Mouse (Mus musculus) G1E (cell line): Measurements from ENCODE around the gene Parp2. TPM values are rescaled to one million over a fixed set of nuclear protein-coding genes. Genes with fewer than 3 reads are reported as not detected.
A peak's percentile ranks its signal among the peaks of the same experiment; 100 is the strongest.

Experiments
- ATAC-seq: 2 replicates; pipeline ENCODE4 v1.8.0; 2016; ENCODE audit warnings: mild to moderate bottlenecking; ENCODE audit not compliant: insufficient number of reproducible peaks, poor library complexity, low FRiP score, severe bottlenecking; ENCODE audit errors: extremely low read depth
- DNase-seq: peaks from one replicate; pipeline ENCODE4 v3.0.0; 2012; ENCODE audit warnings: low spot score
- H3K27me3 ChIP-seq: 2 replicates; pipeline ENCODE4 v1.6.1; 2012; ENCODE audit warnings: mild to moderate bottlenecking, low read length, inconsistent platforms; ENCODE audit not compliant: insufficient read depth
- H3K36me3 ChIP-seq: replicated peaks from 2 replicates; pipeline ENCODE3; 2012; ENCODE audit warnings: mild to moderate bottlenecking, inconsistent platforms
- H3K4me1 ChIP-seq: 2 replicates; pipeline ENCODE4 v1.6.1; 2012; ENCODE audit warnings: low read depth, low read length, inconsistent platforms, mixed read lengths; ENCODE audit not compliant: insufficient read depth
- H3K4me3 ChIP-seq: 2 replicates; pipeline ENCODE4 v1.5.1; 2012; ENCODE audit warnings: low read depth, mild to moderate bottlenecking, inconsistent platforms, low read length, moderate library complexity, mixed read lengths
- H3K9me3 ChIP-seq: replicated peaks from 2 replicates; pipeline ENCODE4 v1.6.1; 2012; ENCODE audit warnings: inconsistent platforms
- CTCF ChIP-seq: IDR thresholded peaks from 2 replicates; pipeline ENCODE4 v1.5.1; 2012; ENCODE audit warnings: low read depth, low read length, inconsistent platforms, mixed read lengths
- GATA1 ChIP-seq: IDR thresholded peaks from 2 replicates; pipeline ENCODE4 v1.6.1; 2012; ENCODE audit warnings: borderline replicate concordance, low read length, inconsistent platforms, mixed read lengths
- GATA2 ChIP-seq: IDR thresholded peaks from 2 replicates; pipeline ENCODE4 v1.6.1; 2012; ENCODE audit warnings: low read depth, low read length, inconsistent platforms, borderline replicate concordance
- POLR2AphosphoS5 ChIP-seq: IDR thresholded peaks from 2 replicates; pipeline ENCODE4 v1.6.1; 2012; ENCODE audit warnings: low read depth, low read length, inconsistent platforms; ENCODE audit not compliant: insufficient replicate concordance
- TAL1 ChIP-seq: conservative IDR thresholded peaks from 2 replicates; pipeline ENCODE4 v1.6.1; 2012; ENCODE audit warnings: low read depth, low read length, inconsistent platforms, mixed read lengths
- polyA plus RNA-seq: library from polyadenylated mRNA; stranded (reverse); fragments of >175 nt; gene quantifications from 2 replicates; pipeline ENCODE4 v1.2.3, GENCODE M21; 2012
- total RNA-seq, 2 experiments: library from RNA; stranded (forward) in 1 of 2; stranded (reverse) in 1 of 2; fragments of 200-1000 nt in 1 of 2; fragments of >200 nt in 1 of 2; fragmentation: Nextera tagmentation in 1 of 2; gene quantifications; 2 replicates each; pipeline ENCODE4 v1.2.3; 2014 to 2017

Gene Parp2
- total and polyA plus RNA-seq, 3 experiments, result 8.2 to 130 (median 111) TPM

DNA sequence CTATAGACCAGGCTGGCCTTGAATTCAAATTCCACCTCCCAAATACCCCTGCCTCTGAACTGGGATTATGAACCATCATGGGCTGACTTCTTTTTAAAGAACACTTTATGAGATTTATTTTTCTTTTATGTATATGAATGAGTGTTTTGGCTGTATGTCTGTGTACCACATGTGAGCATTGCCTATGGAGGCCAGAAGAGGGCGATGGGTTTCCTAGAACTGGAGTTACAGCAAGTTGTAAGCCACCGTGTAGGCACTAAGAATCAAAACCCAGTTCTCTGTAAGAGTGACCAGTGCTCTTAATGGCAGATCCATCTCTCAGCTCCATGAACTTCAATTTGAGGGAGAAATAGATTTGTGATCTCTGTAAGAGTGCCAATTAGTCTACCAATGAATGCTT, 15.6 kb downstream of the Parp2 start:
- DNase-seq, result no peak
- peak; percentile 34; the same call in 1 of the 2 replicates for ATAC-seq
- Histone ChIP-seq H3K9me3 (no peaks in the 10 kb centered on the region), H3K4me3 (no peak overlapping the region), H3K27me3 (no peaks in the 10 kb centered on the region), H3K36me3 (peaks cover 84% of the 10 kb centered on the region), H3K4me1 (peaks cover 6% of the 10 kb centered on the region)
- TF ChIP-seq GATA1 (no peak), CTCF (no peak), TAL1 (no peak), POLR2AphosphoS5 (no peak), GATA2 (no peak)

- H3K36me3 ChIP-seq, result peaks cover 85% of the 10 kb centered on the region
- no peak for TF ChIP-seq CTCF
- no peak for TF ChIP-seq GATA1
- no peak for TF ChIP-seq TAL1
- no peak for TF ChIP-seq POLR2AphosphoS5
- TF ChIP-seq GATA2, result no peak
- H3K9me3 ChIP-seq, result no peaks in the 10 kb centered on the region
- no peaks in the 10 kb centered on the region for H3K27me3 ChIP-seq
- H3K4me1 ChIP-seq, result peaks cover 6% of the 10 kb centered on the region
- no peak overlapping the region for H3K4me3 ChIP-seq
- DNase-seq, result no peak
- no peak for ATAC-seq
Measured at GRCm38 (mm10) chr14:50824219-50824618, 16.6 kb downstream of the Parp2 start.

DNA sequence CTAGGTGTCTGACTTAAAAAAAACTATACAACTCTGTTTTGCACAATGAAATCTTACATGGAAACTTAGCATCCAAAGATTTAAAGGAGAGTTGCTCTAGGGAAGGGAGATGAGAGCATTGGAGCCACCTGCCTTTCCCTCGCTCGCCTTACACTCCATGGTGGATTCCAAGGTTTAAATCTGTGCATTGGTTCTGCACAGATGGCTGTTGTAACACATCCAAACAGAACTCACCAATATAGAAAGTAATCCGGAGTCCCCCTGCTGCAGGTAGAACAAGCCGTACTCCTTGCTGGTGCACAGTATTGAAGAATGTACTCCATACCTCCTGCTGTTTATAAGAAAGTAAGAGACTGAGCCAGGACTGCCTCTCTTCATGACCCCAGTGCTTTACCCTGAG, 18.9 kb downstream of the Parp2 start:
- TF ChIP-seq GATA2, result no peak
- no peak for TF ChIP-seq GATA1
- no peak for TF ChIP-seq TAL1
- TF ChIP-seq POLR2AphosphoS5, result no peak
- TF ChIP-seq CTCF, result no peak
- H3K36me3 ChIP-seq, result peaks cover 84% of the 10 kb centered on the region

DNA sequence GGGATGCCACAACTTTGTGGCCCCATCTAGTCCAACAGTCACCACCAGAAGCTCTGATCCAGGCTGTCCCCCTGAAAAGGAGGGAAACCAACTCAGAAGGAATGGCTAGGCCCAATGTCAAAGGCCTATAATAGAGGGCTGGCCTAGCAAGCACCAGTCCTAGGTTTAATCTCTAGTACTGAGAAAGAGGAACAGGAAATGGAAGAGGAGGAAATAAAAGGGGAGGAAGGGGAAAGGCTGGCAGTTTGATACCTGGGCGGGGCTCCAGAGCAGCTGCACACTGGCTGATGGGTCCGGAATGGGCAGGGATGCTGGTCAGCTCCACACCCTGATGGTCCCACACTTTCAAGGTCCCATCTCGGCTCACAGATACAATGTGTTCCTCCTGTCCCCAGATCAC, 22.2 kb downstream of the Parp2 start:
- H3K9me3 ChIP-seq, result no peaks in the 10 kb centered on the region
- H3K4me1 ChIP-seq, result peaks cover 11% of the 10 kb centered on the region
- H3K36me3 ChIP-seq, result peaks cover 80% of the 10 kb centered on the region
- ATAC-seq (peak; percentile 63), DNase-seq (peak; percentile 22)
- TF ChIP-seq POLR2AphosphoS5 (no peak), GATA1 (no peak), GATA2 (no peak), CTCF (no peak), TAL1 (no peak)
- no peaks in the 10 kb centered on the region for H3K27me3 ChIP-seq
- H3K4me3 ChIP-seq, result peak overlapping the region; percentile 39

More for the DNA sequence above, 18.9 kb downstream of the Parp2 start:
- Histone ChIP-seq H3K4me3 (no peak overlapping the region), H3K4me1 (peaks cover 17% of the 10 kb centered on the region), H3K27me3 (no peaks in the 10 kb centered on the region), H3K9me3 (no peaks in the 10 kb centered on the region)
- DNase-seq, result no peak
- no peak for ATAC-seq

DNA sequence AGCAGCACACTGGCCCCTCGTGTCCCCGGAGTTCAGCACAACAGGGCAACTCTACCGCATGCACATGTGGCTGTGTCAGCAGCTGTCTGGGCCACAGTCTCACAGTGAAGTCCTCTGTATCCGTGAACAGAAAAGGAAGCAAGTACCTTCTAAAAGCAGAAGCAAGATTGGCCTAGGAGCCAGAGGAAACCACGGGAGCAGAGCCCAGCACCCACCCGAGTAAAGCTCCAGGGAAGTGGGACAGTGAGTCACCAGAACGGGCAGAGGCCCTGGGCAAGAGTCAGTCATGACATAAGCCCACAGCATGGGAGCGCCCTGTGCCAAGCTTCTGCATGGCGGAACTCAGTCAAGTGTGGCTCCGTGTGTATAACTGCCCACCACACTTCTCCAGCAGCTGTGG, 26.3 kb downstream of the Parp2 start:
- Histone ChIP-seq H3K9me3 (no peaks in the 10 kb centered on the region), H3K27me3 (no peaks in the 10 kb centered on the region), H3K4me3 (no peak overlapping the region), H3K36me3 (peaks cover 85% of the 10 kb centered on the region), H3K4me1 (peaks cover 11% of the 10 kb centered on the region)
- TF ChIP-seq POLR2AphosphoS5 (no peak), TAL1 (no peak), CTCF (no peak), GATA1 (no peak), GATA2 (no peak)
- DNase-seq (no peak), ATAC-seq (no peak)

DNA sequence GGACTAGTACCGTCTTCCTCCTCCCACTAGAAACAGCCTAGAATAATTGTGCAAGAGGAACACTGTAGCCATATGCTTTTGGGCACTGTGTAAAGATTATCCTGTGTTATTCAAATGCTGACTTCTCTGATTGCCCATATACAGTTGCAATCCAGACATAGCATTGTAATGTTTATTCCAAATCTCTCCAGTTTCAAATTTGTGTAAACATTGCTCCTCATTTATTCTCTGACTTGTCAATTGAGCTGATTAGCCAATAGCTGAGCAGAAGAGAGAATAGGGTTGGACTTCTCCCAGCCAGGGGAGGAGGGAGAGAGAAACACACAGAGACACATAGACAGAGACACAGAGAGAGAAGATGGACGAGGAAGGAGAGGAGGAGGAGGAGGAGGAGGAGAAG, 26.8 kb downstream of the Parp2 start:
- no peak for DNase-seq
- no peak for TF ChIP-seq CTCF
- no peak for TF ChIP-seq GATA1
- no peak for TF ChIP-seq TAL1
- no peak for TF ChIP-seq POLR2AphosphoS5
- TF ChIP-seq GATA2, result no peak
- H3K4me1 ChIP-seq, result peaks cover 10% of the 10 kb centered on the region
- no peak overlapping the region for H3K4me3 ChIP-seq
- H3K9me3 ChIP-seq, result no peaks in the 10 kb centered on the region
- no peaks in the 10 kb centered on the region for H3K27me3 ChIP-seq
- peaks cover 85% of the 10 kb centered on the region for H3K36me3 ChIP-seq
- ATAC-seq, result no peak
